Mouse (Mus musculus): ENCODE results near the gene Clec3b. TPM values are rescaled to one million over a fixed set of nuclear protein-coding genes. Genes with fewer than 3 reads are reported as not detected.

The Clec3b gene
- polyA plus RNA-seq, 1 experiment, result 151 TPM

GRCm38 (mm10) chr9:123162985-123163694 lies 12.4 kb downstream of the Clec3b start:
- Histone ChIP-seq H3K4me1 (ENCODE audit: control insufficient read depth, insufficient read depth, low read length) (no peaks in the 10 kb centered on the region), H3K4me3 (replicated peaks; ENCODE audit: extremely low read depth, low read depth, low read length) (no peak overlapping the region)
- 88% methylated on average over 4 of the region's 4 CpGs for WGBS
- DNase-seq, result no peak
- no peak for TF ChIP-seq CTCF (IDR thresholded peaks at IDR 0.05; ENCODE audit: insufficient read depth, low read length)
- TF ChIP-seq POLR2A (IDR thresholded peaks at IDR 0.05; ENCODE audit: borderline replicate concordance, extremely low read depth, low read depth, low read length), result no peak

GRCm38 (mm10) chr9:123165781-123166443 lies 15.2 kb downstream of the Clec3b start:
- H3K4me1 ChIP-seq (ENCODE audit: control insufficient read depth, insufficient read depth, low read length), result no peaks in the 10 kb centered on the region
- WGBS, result 89% methylated on average over 3 of the region's 3 CpGs
- TF ChIP-seq CTCF (IDR thresholded peaks at IDR 0.05; ENCODE audit: insufficient read depth, low read length), result no peak
- TF ChIP-seq POLR2A (IDR thresholded peaks at IDR 0.05; ENCODE audit: borderline replicate concordance, extremely low read depth, low read depth, low read length), result no peak
- DNase-seq, result no peak
- no peak overlapping the region for H3K4me3 ChIP-seq (replicated peaks; ENCODE audit: extremely low read depth, low read depth, low read length)

- TF ChIP-seq CTCF (IDR thresholded peaks at IDR 0.05; ENCODE audit: insufficient read depth, low read length), result no peak
- no peak for TF ChIP-seq POLR2A (IDR thresholded peaks at IDR 0.05; ENCODE audit: borderline replicate concordance, extremely low read depth, low read depth, low read length)
- H3K4me1 ChIP-seq (ENCODE audit: control insufficient read depth, insufficient read depth, low read length), result no peaks in the 10 kb centered on the region
- no peak for DNase-seq
- H3K4me3 ChIP-seq (replicated peaks; ENCODE audit: extremely low read depth, low read depth, low read length), result no peak overlapping the region
- WGBS, result 84% methylated on average over 6 of the region's 6 CpGs
These were observed 23.0 kb downstream of the Clec3b start for GRCm38 (mm10) chr9:123173760-123174159.

- no peak overlapping the region for H3K4me3 ChIP-seq (replicated peaks; ENCODE audit: extremely low read depth, low read depth, low read length)
- 88% methylated on average over 4 of the region's 4 CpGs for WGBS
- DNase-seq, result no peak
- no peaks in the 10 kb centered on the region for H3K4me1 ChIP-seq (ENCODE audit: control insufficient read depth, insufficient read depth, low read length)
- no peak for TF ChIP-seq CTCF (IDR thresholded peaks at IDR 0.05; ENCODE audit: insufficient read depth, low read length)
These were observed 23.6 kb downstream of the Clec3b start for GRCm38 (mm10) chr9:123174356-123174755.

- no peaks in the 10 kb centered on the region for H3K4me1 ChIP-seq (ENCODE audit: control insufficient read depth, insufficient read depth, low read length)
- WGBS, result 70% methylated on average over 9 of the region's 9 CpGs
- no peak overlapping the region for H3K4me3 ChIP-seq (replicated peaks; ENCODE audit: extremely low read depth, low read depth, low read length)
- no peak for TF ChIP-seq POLR2A (IDR thresholded peaks at IDR 0.05; ENCODE audit: borderline replicate concordance, extremely low read depth, low read depth, low read length)
- no peak for TF ChIP-seq CTCF (IDR thresholded peaks at IDR 0.05; ENCODE audit: insufficient read depth, low read length)
- no peak for DNase-seq
These were observed 26.8 kb downstream of the Clec3b start for GRCm38 (mm10) chr9:123177380-123178048.

GRCm38 (mm10) chr9:123180003-123180402 lies 29.3 kb downstream of the Clec3b start:
- DNase-seq, result no peak
- Histone ChIP-seq H3K4me1 (ENCODE audit: control insufficient read depth, insufficient read depth, low read length) (no peaks in the 10 kb centered on the region), H3K4me3 (replicated peaks; ENCODE audit: extremely low read depth, low read depth, low read length) (no peak overlapping the region)
- no peak for TF ChIP-seq CTCF (IDR thresholded peaks at IDR 0.05; ENCODE audit: insufficient read depth, low read length)
- TF ChIP-seq POLR2A (IDR thresholded peaks at IDR 0.05; ENCODE audit: borderline replicate concordance, extremely low read depth, low read depth, low read length), result no peak
- 90% methylated on average over 6 of the region's 6 CpGs for WGBS

GRCm38 (mm10) chr9:123183226-123183625 lies 32.5 kb downstream of the Clec3b start:
- DNase-seq, result no peak
- WGBS, result 71% methylated on average over 8 of the region's 8 CpGs
- TF ChIP-seq CTCF (IDR thresholded peaks at IDR 0.05; ENCODE audit: insufficient read depth, low read length) (no peak), POLR2A (IDR thresholded peaks at IDR 0.05; ENCODE audit: borderline replicate concordance, extremely low read depth, low read depth, low read length) (no peak)
- Histone ChIP-seq H3K4me3 (replicated peaks; ENCODE audit: extremely low read depth, low read depth, low read length) (no peak overlapping the region), H3K4me1 (ENCODE audit: control insufficient read depth, insufficient read depth, low read length) (no peaks in the 10 kb centered on the region)

- H3K4me1 ChIP-seq (ENCODE audit: control insufficient read depth, insufficient read depth, low read length), result no peaks in the 10 kb centered on the region
- no peak overlapping the region for H3K4me3 ChIP-seq (replicated peaks; ENCODE audit: extremely low read depth, low read depth, low read length)
- TF ChIP-seq CTCF (IDR thresholded peaks at IDR 0.05; ENCODE audit: insufficient read depth, low read length) (no peak), POLR2A (IDR thresholded peaks at IDR 0.05; ENCODE audit: borderline replicate concordance, extremely low read depth, low read depth, low read length) (no peak)
- WGBS, result 35% methylated on average over 2 of the region's 2 CpGs
- no peak for DNase-seq
These were observed 34.8 kb downstream of the Clec3b start for GRCm38 (mm10) chr9:123185546-123185945.

- TF ChIP-seq POLR2A (IDR thresholded peaks at IDR 0.05; ENCODE audit: borderline replicate concordance, extremely low read depth, low read depth, low read length) (no peak), CTCF (IDR thresholded peaks at IDR 0.05; ENCODE audit: insufficient read depth, low read length) (no peak)
- Histone ChIP-seq H3K4me1 (ENCODE audit: control insufficient read depth, insufficient read depth, low read length) (no peaks in the 10 kb centered on the region), H3K4me3 (replicated peaks; ENCODE audit: extremely low read depth, low read depth, low read length) (no peak overlapping the region)
- 77% methylated on average over 5 of the region's 5 CpGs for WGBS
- DNase-seq, result no peak
These were observed 35.4 kb downstream of the Clec3b start for GRCm38 (mm10) chr9:123186151-123186550.

All from lung, adult 2 months (tissue).